Mouse (Mus musculus) lung, adult 2 months (tissue): ENCODE results near the gene Maff.

ENCODE experiments used
- CTCF ChIP-seq: fragments of 200-500 bp; IDR thresholded peaks from 2 replicates; pipeline ENCODE4 v1.5.1; 2011; ENCODE audit warnings: mild to moderate bottlenecking, low read length, control low read depth; ENCODE audit not compliant: insufficient read depth
- POLR2A ChIP-seq: fragments of 200-500 bp; IDR thresholded peaks from 2 replicates; pipeline ENCODE4 v1.6.1; 2011; ENCODE audit warnings: low read depth, mild to moderate bottlenecking, control low read depth, low read length, borderline replicate concordance; ENCODE audit errors: extremely low read depth

DNA sequence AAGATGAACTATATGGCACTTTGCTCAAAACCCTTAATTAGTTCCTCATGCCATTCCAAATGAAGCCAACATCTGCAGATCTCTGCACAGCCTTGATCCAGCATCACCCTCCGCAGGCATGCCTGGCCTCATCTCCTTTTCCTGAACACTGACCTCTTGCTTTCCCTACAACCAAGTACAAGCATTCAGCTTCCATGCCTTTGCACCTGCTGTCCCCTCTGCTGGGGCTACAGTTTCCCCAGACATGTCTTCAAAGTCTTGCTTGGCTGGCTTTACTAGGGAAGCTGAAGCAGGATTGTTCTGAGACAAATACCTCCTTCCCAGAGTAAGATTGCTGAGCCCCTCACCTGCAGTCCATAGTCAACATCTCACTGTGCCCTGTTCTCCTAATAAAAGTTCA is 57.9 kb downstream of the Maff start:
- TF ChIP-seq CTCF = no peak
- no peak for TF ChIP-seq POLR2A
